Mouse (Mus musculus) adrenal gland, postnatal 36 days (tissue): ENCODE data around the gene Smg5. TPM values are rescaled to one million over a fixed set of nuclear protein-coding genes. Genes with fewer than 3 reads are reported as not detected.
A peak's percentile ranks its signal among the peaks of the same experiment; 100 is the strongest.
"Not testable (repeated sequence)": the region's sequence is repeated elsewhere in the genome, so short reads cannot be mapped to it uniquely, and the experiment has no call there.

Experiments used
- DNase-seq, 2 experiments: peaks; one replicate each; pipeline ENCODE4 v3.0.0; 2021; ENCODE audit warnings: mixed read lengths in 1 of 2
- long read RNA-seq, 2 experiments: library from polyadenylated mRNA; stranded (forward); transcript quantifications; one replicate each; pipeline ENCODE4 v2.0.0; 2021; ENCODE audit warnings: borderline sequencing depth in 2 of 2
- total RNA-seq, 2 experiments: library from RNA; stranded (reverse); gene quantifications; 2 replicates each; pipeline ENCODE4 v1.2.3; 2021

The Smg5 gene
- 10 to 100 TPM; 43.2 to 45.0 TPM for total RNA-seq
- long read RNA-seq, experiment 1, full-length matches to known transcripts: 10 of 24 reads
- long read RNA-seq, experiment 1, partial matches to known transcripts: 5 of 24 reads
- long read RNA-seq, experiment 1, other reads (novel, unspliced or antisense): 9 of 24 reads
- long read RNA-seq, experiment 2, full-length matches to known transcripts: 2 of 7 reads
- long read RNA-seq, experiment 2, partial matches to known transcripts: 2 of 7 reads
- long read RNA-seq, experiment 2, other reads (novel, unspliced or antisense): 3 of 7 reads

GRCm38 (mm10) chr3:88336058-88337013, at the start of gene Smg5, which contains the start of gene Tmem79:
Gene Smg5, plus strand, starts transcription at chr3:88336260.
Gene Tmem79, minus strand, starts transcription at chr3:88336148.
- DNase-seq: peak; percentile 97

DNA sequence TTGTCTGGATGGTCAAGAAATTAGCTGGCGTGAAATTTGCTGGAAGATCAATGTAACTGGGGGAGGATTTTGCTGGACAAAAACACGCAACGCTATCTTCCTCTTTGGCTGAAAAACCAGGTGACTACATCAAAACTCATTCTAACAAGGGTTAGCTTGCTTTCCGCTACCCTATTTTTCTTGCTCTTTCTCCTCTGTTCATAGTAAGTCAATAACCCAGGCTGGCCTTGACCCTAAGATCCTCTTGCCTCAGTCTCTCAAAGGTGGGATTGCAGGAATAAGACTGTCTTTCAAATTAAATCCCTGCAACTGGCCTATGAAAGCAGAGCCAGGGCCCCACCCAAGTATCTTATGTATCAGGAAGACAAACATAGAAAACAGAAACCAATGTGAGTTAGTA, 49.0 kb upstream of the Smg5 start, which contains the start of gene Gm38392:
Gene Gm38392 (minus strand): TSS at position 101 of the 400 bp plus-strand sequence.
- DNase-seq: no peak

DNA sequence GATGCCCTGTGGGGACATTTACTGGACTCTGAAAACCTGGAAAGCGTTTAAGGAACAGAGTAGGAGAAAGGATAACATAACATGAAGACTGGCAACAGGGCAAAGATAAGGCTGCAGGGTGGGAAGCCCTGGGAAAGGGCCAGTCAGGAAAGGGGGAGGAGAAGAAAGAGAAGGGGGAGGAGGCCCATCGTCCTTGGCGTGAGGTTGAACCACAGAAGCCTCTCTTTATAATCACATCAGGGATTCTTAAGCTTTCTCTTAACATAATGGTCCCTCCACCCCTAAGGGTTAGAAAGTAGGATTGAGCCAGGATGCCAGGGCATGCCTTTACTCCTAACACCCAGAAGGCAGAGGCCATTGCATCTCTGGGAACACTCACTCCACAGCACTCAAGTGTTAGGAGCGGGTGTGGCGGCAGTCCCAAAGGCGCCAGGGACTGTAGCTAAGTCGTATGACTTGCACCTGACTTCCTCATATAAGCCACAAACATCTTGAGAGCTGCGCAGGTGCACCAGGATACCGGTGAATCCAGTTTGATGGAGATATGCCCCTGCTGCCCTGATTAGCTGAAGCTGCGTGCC, 47.8 kb upstream of the Smg5 start:
- DNase-seq: not testable (repeated sequence)

DNA sequence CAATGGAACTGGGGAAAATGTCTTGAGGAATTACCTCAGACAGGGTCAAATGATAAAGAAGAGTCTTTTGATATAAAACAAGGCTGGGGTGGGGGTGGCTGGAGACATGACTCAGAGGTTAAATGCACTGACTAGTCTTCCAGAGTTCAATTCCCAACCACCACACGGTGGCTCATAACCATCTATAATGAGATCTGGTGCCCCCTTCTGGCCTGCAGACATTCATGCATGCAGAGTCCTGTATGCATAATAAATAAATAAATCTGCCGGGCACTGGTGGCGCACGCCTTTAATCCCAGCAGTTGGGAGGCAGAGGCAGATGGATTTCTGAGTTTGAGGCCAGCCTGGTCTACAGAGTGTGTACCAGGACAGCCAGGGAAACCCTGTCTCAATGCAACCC, 44.1 kb upstream of the Smg5 start:
- DNase-seq: peak; percentile 32 to 56

DNA sequence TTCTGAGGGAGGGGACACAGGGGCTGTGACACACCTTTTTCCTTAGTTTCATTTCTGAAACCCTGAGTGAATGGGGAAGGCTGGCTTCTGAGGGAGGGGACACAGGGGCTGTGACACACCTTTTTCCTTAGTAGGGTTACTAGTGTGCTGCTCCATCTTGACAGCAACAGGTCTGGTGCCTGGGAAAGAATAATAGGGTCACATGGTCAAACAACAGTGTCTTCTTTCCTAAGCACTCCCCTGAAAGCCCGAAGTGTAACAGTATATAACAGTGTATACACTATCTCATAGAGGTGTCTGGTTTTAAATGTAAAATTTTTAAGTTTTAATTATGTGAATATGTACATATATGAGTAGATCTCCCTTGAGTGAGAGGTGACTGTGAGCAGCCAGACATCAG, 40.8 kb upstream of the Smg5 start:
- not testable (repeated sequence) for DNase-seq

DNA sequence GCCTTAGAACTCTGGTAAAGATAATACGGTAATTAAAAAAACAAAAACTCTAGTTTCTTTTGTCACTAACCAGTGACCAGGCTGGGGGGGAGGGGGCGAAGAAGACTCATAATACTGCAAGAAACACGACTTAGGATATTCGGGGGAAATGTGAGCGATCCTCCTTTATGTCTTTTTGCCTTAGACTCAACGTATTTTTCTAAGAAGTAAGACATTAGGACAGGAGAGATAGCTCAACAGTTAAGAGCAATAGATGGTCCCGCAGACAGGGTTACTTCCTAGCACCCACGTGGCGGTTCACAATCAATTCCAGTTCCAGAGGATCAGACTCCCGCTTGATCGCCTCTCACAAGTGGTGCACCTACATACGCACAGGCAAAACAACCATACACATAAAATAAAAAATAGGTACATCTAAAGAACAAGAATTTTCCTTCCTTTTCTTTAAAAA, 39.9 kb upstream of the Smg5 start:
- no peak for DNase-seq

DNA sequence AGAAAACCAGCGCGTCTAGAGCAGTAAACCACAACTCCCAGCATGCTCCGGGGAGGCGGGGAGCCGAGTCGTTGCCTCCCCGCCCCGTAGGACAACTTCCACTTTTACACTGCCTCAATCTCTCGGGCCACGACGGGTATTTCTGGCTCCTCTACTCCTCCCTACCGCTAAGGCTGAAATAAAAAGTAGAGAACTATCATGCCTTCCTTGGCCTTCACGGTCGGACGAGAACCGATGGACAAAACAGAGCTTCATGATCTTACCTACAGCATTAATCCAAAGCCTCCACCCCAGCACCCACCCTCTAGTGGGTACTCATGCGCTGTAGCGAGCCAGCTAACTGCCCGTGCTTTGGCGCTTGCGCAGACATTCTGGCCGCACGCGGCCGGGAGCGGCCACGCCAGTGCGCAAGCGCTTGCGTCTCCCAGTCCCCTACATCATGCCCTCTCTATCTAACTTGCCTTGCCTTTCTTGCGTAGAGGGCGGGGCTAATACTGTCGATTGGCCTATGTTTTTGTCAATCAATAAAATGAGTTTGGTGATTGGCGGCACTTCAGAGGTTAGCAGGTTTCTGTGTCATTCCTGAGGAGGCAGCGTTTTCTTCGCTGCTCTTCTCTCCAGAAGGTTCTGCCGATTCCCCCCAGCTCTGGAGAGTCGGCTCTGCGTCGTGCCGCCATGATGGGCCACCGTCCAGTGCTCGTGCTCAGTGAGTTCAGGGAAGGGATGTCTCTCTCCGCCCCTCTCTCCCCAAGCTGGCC, 39.3 kb upstream of the Smg5 start, which contains the start of the genes Tsacc and Cct3:
Gene Tsacc (minus strand): TSS at position 439 of the 758 bp plus-strand sequence.
Gene Cct3 (plus strand): TSS at position 556 of the 758 bp plus-strand sequence.
- DNase-seq: peak; percentile 96

GRCm38 (mm10) chr3:88297321-88297851, 38.7 kb upstream of the Smg5 start:
- no peak for DNase-seq

- DNase-seq: no peak
Observed at GRCm38 (mm10) chr3:88299172-88299571, 36.9 kb upstream of the Smg5 start.

GRCm38 (mm10) chr3:88324951-88325405, 11.1 kb upstream of the Smg5 start, which contains the start of gene Glmp:
Gene Glmp, plus strand, starts transcription at chr3:88325023.
- peak; percentile 62 to 74 for DNase-seq

GRCm38 (mm10) chr3:88328956-88329355, 7.1 kb upstream of the Smg5 start:
- no peak for DNase-seq

DNA sequence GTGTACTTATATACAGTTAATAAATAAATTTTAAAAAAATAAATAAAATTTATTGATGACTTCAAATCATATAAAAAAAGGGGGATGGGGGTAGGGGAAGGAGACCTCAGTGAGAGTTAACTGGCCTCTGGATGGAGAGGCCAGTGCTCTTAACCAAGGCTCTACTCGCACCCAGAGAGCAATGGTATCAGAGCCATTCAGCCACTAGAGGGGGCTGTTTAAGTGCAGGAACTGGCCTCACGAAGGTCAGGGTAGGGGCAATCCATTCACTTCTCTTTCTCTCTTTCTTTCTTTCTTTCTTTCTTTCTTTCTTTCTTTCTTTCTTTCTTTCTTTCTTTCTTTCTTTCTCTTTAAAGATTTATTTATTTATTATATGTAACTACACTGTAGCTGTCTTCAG, 4.8 kb upstream of the Smg5 start:
- peak; percentile 57 to 77 for DNase-seq

- no peak for DNase-seq
Observed at GRCm38 (mm10) chr3:88334029-88334658, 1.9 kb upstream of the Smg5 start.

DNA sequence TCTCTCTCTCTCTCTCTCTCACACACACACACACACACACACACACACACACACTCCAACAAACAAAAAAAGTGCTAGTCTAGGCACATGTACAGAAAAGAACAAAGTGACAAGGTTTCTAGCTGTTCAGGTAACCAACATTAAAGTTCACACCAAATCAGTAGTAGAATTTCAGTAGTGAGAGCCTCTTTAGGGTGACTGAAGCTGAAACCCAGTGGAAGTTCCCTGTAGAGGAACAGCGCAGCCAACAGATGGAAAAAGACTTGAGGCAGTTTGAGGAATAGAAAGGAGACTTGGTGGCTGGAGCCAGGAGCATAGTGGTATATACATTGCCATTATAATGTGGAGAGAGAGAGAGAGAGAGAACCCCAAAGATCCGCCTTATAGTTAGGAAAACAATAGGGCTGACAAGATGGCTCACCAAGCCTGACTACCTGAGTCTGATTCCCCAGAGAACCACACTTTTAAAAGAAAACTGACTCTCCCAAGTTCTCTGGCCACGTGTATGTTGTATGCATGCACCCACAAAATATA, 1.1 kb upstream of the Smg5 start:
- DNase-seq: no peak

GRCm38 (mm10) chr3:88335436-88336053, 515 bp upstream of the Smg5 start:
- peak; percentile 35 to 55 for DNase-seq

DNA sequence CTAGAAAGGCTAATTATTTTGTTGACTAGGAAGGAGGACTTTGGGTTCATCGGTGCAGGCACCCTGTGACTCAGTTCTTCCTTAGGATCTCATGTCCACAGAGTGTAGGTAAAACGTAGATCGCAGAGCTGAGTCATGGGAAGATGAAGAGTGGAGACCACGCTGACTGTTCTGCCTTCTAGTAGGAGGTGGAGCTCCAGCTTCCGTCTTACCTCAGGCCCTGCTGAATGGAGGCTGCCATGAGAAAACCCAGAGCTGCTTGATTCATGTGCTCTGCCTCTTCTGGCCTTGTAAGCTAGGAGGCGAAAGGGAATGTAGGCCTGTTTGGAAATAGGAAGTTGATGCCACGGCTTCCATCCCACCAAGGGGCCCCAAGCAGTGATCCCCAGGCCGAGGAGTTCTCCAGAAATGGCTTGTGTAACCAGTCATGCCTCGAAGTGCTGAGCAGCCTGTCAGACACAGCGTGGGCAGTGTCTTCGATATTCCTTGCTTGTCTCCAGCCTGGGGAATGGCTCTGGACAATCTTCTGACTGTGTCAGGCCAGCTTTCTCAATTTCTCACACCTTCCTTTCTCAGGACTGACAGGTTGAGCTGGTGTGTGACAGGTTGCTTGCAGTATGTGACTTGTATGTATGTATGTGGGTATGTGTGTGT, 1.4 kb downstream of the Smg5 start:
- no peak for DNase-seq

- DNase-seq: no peak
Observed at GRCm38 (mm10) chr3:88338316-88338715, 2.3 kb downstream of the Smg5 start.

DNA sequence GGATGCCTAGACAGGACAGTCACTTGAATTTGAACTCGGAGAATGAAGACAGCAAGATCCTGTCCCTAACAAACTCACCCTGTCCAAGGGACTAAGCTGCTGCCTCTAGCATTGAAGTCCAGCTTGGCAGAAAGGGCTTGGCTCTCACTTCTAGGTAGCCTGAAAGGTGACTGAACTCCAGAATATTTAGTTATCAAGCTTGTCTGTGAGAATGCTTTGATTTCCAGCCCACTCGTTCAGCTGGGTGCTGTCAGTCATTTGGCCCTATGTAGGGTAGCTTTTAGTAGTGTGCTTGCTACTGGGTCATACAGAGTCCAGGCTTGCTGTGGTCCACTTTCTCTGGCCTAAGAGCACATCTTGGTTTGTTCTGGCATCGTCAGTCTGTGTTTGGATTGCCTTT, 2.9 kb downstream of the Smg5 start:
- DNase-seq: no peak

- no peak for DNase-seq
Observed at GRCm38 (mm10) chr3:88350732-88351131, 14.7 kb downstream of the Smg5 start.
